Mouse (Mus musculus): ENCODE data around the gene Coro2b. TPM values are rescaled to one million over a fixed set of nuclear protein-coding genes. Genes with fewer than 3 reads are reported as not detected.

Gene Coro2b
- total RNA-seq, 1 experiment, result 4.8 TPM

- no peak overlapping the region for H3K4me3 ChIP-seq (ENCODE audit: insufficient read depth in 1 of 2, low read depth in 1 of 2, low read length in 2 of 2, poor library complexity in 1 of 2, severe bottlenecking in 1 of 2)
- H3K36me3 ChIP-seq (ENCODE audit: control insufficient read depth, insufficient read depth, low read length, poor library complexity, severe bottlenecking), result no peaks in the 10 kb centered on the region; the same call in 1 of the 2 replicates
- TF ChIP-seq ZNF384 (IDR thresholded peaks at IDR 0.05; ENCODE audit: low read depth, low read length) (no peak), HCFC1 (IDR thresholded peaks at IDR 0.05; ENCODE audit: borderline replicate concordance, insufficient read depth, low read length) (no peak), CHD2 (IDR thresholded peaks at IDR 0.05; ENCODE audit: low read depth, low read length) (no peak), MAFK (IDR thresholded peaks at IDR 0.05; ENCODE audit: insufficient read depth, low read depth, low read length) (no peak), ZC3H11A (IDR thresholded peaks at IDR 0.05; ENCODE audit: borderline replicate concordance, low read depth, low read length) (no peak)
- in situ Hi-C loops (cut with MboI; ENCODE audit: low sequenced_read_pairs in 2 of 2, unreplicated experiment in 2 of 2), result no loop called here
- H3K9ac ChIP-seq (ENCODE audit: insufficient read depth, low read depth, low read length, poor library complexity, severe bottlenecking), result no peak overlapping the region
- no peak overlapping the region for H3K27ac ChIP-seq (ENCODE audit: insufficient read depth, low read depth, low read length, poor library complexity, severe bottlenecking)
- peaks cover 2% of the 10 kb centered on the region in 2 experiments; a peak in 2 of 4 replicates for H3K4me1 ChIP-seq (ENCODE audit: control insufficient read depth in 2 of 2, insufficient read depth in 2 of 2, low read length in 2 of 2, poor library complexity in 1 of 2)
- H3K9me3 ChIP-seq (ENCODE audit: control insufficient read depth, insufficient read depth, low read depth, low read length), result no peaks in the 10 kb centered on the region
- no peak for DNase-seq (ENCODE audit: low read depth, low spot score)
These were observed 150.9 kb downstream of the Coro2b start for GRCm38 (mm10) chr9:62385727-62386518.

- H3K9ac ChIP-seq (ENCODE audit: insufficient read depth, low read depth, low read length, poor library complexity, severe bottlenecking), result no peak overlapping the region
- in situ Hi-C loops (cut with MboI; ENCODE audit: low sequenced_read_pairs in 2 of 2, unreplicated experiment in 2 of 2), result no loop called here
These were observed 151.8 kb downstream of the Coro2b start for GRCm38 (mm10) chr9:62385062-62385461.

GRCm38 (mm10) chr9:62382519-62383084 is 154.2 kb downstream of the Coro2b start:
- H3K9ac ChIP-seq (ENCODE audit: insufficient read depth, low read depth, low read length, poor library complexity, severe bottlenecking), result no peak overlapping the region
- TF ChIP-seq CHD2 (IDR thresholded peaks at IDR 0.05; ENCODE audit: low read depth, low read length) (no peak), MAFK (IDR thresholded peaks at IDR 0.05; ENCODE audit: insufficient read depth, low read depth, low read length) (no peak), ZNF384 (IDR thresholded peaks at IDR 0.05; ENCODE audit: low read depth, low read length) (no peak), HCFC1 (IDR thresholded peaks at IDR 0.05; ENCODE audit: borderline replicate concordance, insufficient read depth, low read length) (no peak), ZC3H11A (IDR thresholded peaks at IDR 0.05; ENCODE audit: borderline replicate concordance, low read depth, low read length) (no peak)
- no peak overlapping the region for H3K4me3 ChIP-seq (ENCODE audit: insufficient read depth in 1 of 2, low read depth in 1 of 2, low read length in 2 of 2, poor library complexity in 1 of 2, severe bottlenecking in 1 of 2)
- no peak for DNase-seq (ENCODE audit: low read depth, low spot score)
- H3K27ac ChIP-seq (ENCODE audit: insufficient read depth, low read depth, low read length, poor library complexity, severe bottlenecking), result no peak overlapping the region
- no peaks in the 10 kb centered on the region for H3K9me3 ChIP-seq (ENCODE audit: control insufficient read depth, insufficient read depth, low read depth, low read length)
- peaks cover 9% of the 10 kb centered on the region for H3K36me3 ChIP-seq (ENCODE audit: control insufficient read depth, insufficient read depth, low read length, poor library complexity, severe bottlenecking)
- peaks cover 2 to 5% of the 10 kb centered on the region in 2 experiments; a peak in 2 of 4 replicates for H3K4me1 ChIP-seq (ENCODE audit: control insufficient read depth in 2 of 2, insufficient read depth in 2 of 2, low read length in 2 of 2, poor library complexity in 1 of 2)
- in situ Hi-C loops (cut with MboI; ENCODE audit: low sequenced_read_pairs in 2 of 2, unreplicated experiment in 2 of 2), result no loop called here

More at GRCm38 (mm10) chr9:62385062-62385461, 151.8 kb downstream of the Coro2b start:
- H3K27ac ChIP-seq (ENCODE audit: insufficient read depth, low read depth, low read length, poor library complexity, severe bottlenecking), result no peak overlapping the region
- H3K4me1 ChIP-seq (ENCODE audit: control insufficient read depth in 2 of 2, insufficient read depth in 2 of 2, low read length in 2 of 2, poor library complexity in 1 of 2), result peaks cover 2 to 5% of the 10 kb centered on the region in 2 experiments; a peak in 2 of 4 replicates
- TF ChIP-seq ZNF384 (IDR thresholded peaks at IDR 0.05; ENCODE audit: low read depth, low read length), result no peak
- no peak for TF ChIP-seq ZC3H11A (IDR thresholded peaks at IDR 0.05; ENCODE audit: borderline replicate concordance, low read depth, low read length)
- TF ChIP-seq MAFK (IDR thresholded peaks at IDR 0.05; ENCODE audit: insufficient read depth, low read depth, low read length), result no peak
- TF ChIP-seq CHD2 (IDR thresholded peaks at IDR 0.05; ENCODE audit: low read depth, low read length), result no peak
- TF ChIP-seq HCFC1 (IDR thresholded peaks at IDR 0.05; ENCODE audit: borderline replicate concordance, insufficient read depth, low read length), result no peak
- H3K36me3 ChIP-seq (ENCODE audit: control insufficient read depth, insufficient read depth, low read length, poor library complexity, severe bottlenecking), result peaks cover under 1% of the 10 kb centered on the region; the same call in 1 of the 2 replicates
- H3K4me3 ChIP-seq (ENCODE audit: insufficient read depth in 1 of 2, low read depth in 1 of 2, low read length in 2 of 2, poor library complexity in 1 of 2, severe bottlenecking in 1 of 2), result no peak overlapping the region
- no peak for DNase-seq (ENCODE audit: low read depth, low spot score)
- H3K9me3 ChIP-seq (ENCODE audit: control insufficient read depth, insufficient read depth, low read depth, low read length), result no peaks in the 10 kb centered on the region

GRCm38 (mm10) chr9:62381402-62381913 is 155.4 kb downstream of the Coro2b start:
- Histone ChIP-seq H3K9me3 (ENCODE audit: control insufficient read depth, insufficient read depth, low read depth, low read length) (no peaks in the 10 kb centered on the region), H3K9ac (ENCODE audit: insufficient read depth, low read depth, low read length, poor library complexity, severe bottlenecking) (no peak overlapping the region), H3K27ac (ENCODE audit: insufficient read depth, low read depth, low read length, poor library complexity, severe bottlenecking) (no peak overlapping the region), H3K36me3 (ENCODE audit: control insufficient read depth, insufficient read depth, low read length, poor library complexity, severe bottlenecking) (peaks cover 17% of the 10 kb centered on the region), H3K4me3 (ENCODE audit: insufficient read depth in 1 of 2, low read depth in 1 of 2, low read length in 2 of 2, poor library complexity in 1 of 2, severe bottlenecking in 1 of 2) (no peak overlapping the region), H3K4me1 (ENCODE audit: control insufficient read depth in 2 of 2, insufficient read depth in 2 of 2, low read length in 2 of 2, poor library complexity in 1 of 2) (peaks cover 2 to 5% of the 10 kb centered on the region in 2 experiments; a peak in 2 of 4 replicates)
- in situ Hi-C loops (cut with MboI; ENCODE audit: low sequenced_read_pairs in 2 of 2, unreplicated experiment in 2 of 2), result no loop called here
- DNase-seq (ENCODE audit: low read depth, low spot score), result no peak
- no peak for TF ChIP-seq MAFK (IDR thresholded peaks at IDR 0.05; ENCODE audit: insufficient read depth, low read depth, low read length)
- TF ChIP-seq ZC3H11A (IDR thresholded peaks at IDR 0.05; ENCODE audit: borderline replicate concordance, low read depth, low read length), result no peak
- no peak for TF ChIP-seq CHD2 (IDR thresholded peaks at IDR 0.05; ENCODE audit: low read depth, low read length)
- no peak for TF ChIP-seq ZNF384 (IDR thresholded peaks at IDR 0.05; ENCODE audit: low read depth, low read length)
- no peak for TF ChIP-seq HCFC1 (IDR thresholded peaks at IDR 0.05; ENCODE audit: borderline replicate concordance, insufficient read depth, low read length)

All from ES-E14 (cell line).